Mouse (Mus musculus) embryo, embryonic 11 days (tissue): ENCODE measurements at regions not wholly inside any gene's neighbourhood (a gene's known extent, or its start where the extent isn't known, plus 50 kb on each side); places are given as distances from the start of the nearest gene placed in this dataset.

Experiments used
- DNase-seq: peaks from one replicate; pipeline ENCODE4 v3.0.0-alpha.2; 2015

DNA sequence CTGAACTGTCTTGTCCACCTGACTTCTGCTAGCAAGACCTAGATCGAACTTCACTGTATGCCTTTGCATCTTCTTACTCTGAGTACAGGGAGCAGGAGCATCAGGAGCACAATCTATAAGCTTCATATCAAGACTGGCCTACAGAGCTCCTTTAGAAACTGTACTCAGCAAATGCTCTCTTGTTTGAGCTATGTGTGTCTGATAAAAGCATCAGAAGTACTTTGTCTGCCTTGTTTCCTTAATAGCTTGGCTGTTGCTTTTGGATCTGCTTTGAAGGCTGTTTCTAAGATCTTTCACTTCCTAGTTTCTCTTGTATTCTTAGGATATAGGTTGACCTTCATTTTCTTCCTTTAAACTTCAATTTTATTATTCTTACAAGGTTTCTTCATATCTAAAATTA lies 175.3 kb upstream of the Cypt12 start:
- no peak for DNase-seq

DNA sequence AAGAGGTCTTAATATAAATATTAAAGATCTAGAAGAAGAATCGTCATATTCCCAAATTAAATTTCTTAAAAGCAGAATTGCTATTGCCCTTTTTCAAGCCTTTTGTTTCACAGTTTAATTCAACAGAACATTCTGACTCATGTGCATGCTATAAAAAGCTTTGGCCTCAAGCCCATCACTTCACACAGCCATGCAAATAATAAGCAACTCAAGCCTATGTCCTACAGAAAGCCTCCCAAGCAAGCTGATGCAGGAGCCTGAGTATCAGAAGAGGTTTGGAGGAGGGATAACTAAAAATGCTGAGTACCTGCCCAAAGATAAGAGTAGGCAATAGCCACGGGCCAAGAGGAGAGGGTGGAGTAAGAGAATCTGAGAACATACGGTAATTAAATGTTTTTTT lies 169.1 kb upstream of the Cypt12 start:
- no peak for DNase-seq

DNA sequence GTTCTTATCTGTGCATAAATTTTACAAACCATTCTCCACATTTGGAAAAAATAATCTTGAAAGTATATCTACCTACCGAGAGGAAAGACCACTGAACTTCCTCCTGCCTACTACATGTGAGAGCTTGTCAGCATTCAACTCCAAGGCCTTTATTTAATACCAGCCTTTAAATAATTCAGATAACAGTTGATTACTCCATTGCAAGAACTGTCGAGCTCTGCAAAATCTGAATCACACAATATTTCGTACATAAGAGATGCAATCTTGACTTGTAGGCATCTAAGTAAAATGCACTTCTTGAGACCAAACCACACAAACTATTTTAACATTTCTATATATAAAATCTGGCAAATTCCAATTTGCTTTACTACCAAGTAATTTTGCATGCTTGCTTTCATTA lies 164.1 kb upstream of the Cypt12 start:
- no peak for DNase-seq

DNA sequence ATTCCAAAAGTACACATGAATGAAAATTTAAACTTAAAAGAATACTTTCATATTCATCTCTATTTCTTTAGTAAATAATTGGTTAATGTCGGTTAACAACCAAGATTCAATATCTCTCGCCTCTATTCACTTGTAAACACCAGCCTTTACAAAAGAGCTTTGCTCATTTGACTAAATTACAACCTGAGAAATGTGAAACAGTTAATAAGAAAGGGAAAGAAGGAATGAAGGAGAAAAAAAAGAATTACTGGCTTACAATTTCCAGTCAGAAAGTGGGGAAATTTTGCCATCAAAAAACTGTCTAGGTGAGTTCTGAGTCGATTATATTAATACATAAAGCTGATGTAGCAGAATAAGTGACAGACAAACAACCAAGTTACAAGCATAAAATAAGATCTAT lies 163.6 kb upstream of the Cypt12 start:
- no peak for DNase-seq

DNA sequence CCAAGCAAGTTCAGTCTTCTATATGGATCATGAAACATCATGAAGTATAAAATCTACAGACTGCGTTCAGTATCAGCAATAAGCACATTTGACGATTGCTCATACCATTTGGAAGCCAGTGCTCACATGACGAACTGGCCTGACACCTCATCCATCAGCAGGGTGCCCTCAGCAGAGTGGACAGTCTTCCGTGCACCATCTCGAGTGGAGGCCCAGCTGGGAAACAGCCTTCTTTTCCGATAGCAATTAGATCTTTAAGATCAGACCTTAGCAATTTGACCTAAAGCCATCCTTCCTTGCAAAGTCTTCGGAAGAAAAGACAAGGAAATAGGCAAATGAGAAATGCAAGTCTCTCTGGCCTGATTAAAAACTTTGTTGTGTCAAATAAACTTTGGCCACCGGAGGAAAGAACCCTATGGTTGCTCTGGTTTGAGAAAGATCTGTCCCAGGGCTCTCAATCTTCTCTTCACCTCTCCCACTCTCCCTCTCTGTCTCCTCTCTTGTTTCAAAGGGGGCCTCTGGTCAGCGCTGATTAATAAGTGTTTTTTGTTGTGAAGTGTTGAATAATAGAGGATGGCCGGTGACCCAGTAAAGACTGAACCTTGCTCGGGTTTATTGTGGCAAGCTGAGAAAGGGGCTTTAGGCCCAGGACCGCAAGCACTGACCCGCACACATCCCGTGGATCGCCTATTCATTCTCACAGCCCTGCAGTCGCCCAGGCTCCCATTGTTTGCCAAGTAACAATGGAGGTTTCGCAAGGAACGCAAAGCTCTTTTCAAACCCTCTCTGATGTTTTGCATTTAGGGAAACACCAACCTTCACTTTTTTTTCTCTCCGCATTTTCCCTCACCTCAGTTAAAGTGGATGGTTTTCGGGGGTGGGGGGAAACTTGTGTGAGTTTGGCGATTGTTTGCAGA lies 162.8 kb upstream of the Cypt12 start:
- peak; percentile 79 for DNase-seq

DNA sequence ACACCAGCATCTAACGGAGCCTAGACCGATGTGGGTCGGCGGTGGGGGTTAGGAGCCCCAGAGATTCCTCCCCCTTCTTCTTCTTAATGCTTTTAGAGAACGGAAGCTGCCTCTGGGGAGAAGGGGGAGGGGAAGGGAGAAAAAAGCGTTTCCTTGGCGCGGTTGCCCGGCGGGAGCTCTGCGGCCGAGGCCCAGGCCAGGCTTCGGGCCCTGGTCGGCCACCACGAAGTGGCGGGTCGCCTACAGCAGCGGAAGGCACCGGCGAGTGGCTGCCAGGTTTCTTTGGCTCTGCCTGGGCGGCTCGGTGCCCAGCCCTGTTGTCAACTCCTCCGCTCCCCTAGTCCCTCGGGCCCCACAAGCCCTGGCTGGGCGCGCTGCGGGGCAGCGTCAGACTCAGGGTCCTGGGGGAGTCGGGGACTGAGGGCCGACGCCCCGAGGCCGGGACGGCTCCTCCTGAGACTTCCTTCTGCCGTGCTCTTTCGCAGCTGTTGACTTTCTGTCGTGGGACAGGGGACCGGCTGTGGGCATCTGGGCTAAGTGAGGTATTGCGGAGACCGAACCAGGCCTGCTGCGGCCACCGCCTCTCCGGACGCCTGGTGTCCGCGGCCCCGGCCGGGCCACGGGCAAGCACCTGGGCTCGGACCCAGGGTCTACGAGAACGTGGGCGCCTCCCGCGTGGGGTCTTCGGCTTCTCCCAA lies 162.0 kb upstream of the Cypt12 start:
- DNase-seq = peak; percentile 78

DNA sequence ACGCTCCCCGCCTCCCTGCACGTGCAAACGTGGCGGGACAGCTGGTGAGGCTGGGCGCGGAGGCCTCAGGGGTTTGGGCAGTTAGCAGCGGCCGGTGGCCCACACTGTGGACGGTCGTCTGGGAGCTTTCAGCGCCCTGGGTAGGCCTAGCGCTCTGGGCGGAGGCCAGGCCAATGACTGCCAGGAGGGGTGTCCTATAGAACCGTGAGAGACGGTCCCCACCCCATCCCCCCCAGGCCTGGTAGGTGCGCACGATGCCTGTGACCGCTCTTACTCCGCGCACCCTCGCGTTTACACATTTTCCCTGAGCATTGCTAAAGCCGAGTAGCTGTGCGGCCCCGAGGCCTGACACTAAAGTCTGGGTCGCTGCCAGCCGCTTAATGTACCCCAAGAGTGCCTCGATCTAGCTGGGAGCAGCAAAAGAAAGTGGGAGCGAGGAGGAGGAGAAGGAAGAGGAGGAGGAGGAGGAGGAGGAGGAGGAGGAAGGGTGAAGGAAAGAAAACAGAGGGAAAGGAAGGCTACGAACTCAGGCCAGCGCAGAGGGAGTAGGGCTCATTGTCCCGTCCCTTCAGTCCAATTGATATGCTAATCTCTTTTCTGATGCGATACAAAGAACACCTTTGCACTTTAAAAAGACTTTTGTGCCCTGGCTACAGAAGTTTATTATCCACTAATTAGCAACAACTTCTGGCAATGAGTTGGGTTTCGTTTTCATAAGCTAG lies 161.3 kb upstream of the Cypt12 start:
- DNase-seq = peak; percentile 69

DNA sequence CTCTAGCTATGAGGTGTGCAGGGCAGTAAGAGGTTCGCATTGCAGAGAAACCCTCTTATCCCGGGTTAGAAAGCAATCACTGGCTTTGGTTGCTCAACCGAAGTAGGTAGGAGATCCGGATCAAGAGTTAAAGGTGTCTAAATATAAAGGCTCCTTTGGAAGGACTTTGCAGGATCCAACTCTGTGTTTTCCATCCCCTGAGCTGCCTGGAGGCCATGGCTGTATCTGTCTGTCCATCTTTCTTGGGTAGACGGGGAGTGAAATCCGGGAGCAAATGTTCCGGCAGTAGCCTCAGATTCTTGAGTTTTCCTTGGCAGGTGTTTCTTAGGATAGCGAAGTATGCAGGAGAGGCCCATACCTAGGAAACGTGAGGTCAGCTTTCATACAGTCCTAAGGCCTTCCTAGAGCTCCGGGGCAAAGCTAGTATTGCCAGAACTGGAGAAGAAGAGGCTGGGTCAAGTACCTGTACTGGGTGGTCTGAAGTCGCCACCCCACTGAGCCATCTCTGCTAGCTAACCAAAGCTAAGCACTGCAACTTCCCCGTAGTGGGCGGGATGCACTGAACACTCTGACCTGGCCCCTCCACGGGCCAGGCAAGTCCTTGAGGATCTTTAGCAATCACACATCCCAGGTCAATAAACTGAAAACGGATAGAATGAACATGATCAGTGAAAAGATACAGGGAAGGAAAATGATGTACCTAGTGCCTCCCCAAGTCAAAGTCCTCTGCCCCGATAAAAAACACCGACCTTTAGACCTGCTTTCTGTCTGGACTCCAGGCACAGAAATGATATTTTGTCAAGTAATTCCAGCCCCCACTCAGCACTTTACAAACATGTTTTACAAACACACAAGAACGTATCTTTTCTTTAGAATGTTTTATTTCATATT lies 160.5 kb upstream of the Cypt12 start:
- peak; percentile 28 for DNase-seq

DNA sequence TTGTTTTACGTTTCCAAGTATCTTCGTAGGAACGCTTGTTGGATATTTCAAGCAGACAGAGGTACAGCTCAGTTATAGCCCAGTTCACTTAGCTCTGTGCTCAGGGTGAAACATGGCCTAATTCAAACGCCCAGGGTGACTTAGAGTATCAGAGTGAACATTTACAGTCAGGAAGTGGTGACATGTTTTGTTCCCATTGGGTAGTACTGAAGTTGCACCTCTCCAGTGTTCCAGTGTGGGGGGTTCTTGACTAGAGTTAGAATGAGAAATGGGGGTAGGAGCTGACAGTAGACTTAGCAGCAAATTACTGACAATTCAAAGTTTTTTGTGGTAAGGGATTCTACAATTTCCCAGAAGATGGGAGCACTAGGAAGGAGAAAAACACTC lies 159.9 kb upstream of the Cypt12 start:
- DNase-seq = no peak

DNA sequence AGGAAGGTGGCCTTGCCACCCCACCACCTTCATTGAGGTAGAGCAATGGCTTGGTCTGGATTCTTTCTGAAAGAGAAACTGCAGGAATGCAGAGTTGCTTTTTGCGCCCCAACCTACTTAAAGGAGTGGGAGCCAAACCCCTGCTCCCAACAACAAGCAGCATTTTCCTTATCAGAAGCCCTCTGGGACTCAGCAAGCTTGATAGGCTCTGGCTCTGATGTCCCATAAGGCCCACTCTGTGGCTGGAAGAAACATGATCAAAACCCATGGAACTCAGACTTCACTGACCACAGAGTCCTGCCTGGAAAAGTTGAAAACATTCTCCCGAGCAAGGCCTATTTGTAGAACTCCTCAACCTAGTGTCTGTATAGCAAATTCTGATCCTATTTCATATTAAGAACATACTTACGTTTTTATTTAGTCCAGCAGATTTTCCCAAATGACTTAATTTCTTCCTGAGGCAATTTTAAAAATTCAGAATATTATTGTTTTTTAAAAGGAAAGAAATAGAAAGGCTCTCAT lies 159.4 kb upstream of the Cypt12 start:
- peak; percentile 34 for DNase-seq

DNA sequence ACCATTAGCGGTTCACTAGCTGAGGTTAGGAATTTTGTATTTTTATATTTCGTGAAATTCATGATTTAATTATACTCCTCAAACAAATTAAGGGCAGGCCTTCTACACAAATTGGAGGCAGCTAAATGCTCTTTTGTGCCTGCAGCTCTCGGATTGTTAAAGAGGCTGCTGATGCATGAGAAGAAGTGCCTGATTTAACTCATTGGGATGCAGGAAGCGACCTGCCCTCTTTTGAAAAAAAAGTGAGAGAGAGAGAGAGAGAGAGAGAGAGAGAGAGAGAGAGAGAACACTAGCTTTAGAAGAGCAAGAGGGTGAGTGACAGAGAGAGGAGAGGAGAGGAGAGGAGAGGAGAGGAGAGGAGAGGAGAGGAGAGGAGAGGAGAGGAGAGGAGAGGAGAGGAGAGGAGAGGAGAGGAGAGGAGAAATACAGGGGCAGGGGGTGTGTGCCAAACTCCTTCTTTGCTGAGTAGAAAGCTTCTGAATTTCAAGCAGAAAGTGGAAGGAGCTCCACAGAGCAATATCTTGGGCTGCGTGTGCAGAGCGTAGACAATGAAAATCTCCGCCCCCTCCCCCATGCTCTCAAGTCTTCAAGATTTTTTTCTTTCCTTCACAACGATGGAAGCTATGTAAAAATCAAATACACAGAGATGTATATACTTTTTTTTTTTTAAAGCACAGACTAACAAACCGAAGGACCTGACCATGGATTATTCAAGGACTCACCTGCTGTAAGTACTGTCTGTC lies 158.6 kb upstream of the Cypt12 start:
- peak; percentile 66 for DNase-seq

DNA sequence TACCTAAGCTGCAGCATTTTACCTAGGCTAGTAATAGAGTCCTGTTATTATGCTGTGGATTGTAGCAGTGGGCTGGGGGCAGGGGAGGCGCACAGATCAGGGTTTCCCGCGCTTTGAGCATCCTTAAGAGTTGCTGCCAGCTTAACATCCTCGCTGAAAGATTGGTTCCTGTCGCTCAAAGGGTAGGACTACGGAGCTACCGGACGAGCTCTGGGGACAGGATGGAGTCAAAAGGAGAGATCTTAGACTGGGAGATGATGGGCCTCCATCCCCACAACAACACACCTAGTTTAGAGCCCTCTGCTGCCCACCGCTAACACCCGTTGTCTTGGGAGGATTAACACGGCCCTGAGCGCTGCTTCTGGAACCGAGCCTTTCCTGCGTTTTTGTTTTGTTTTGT lies 157.9 kb upstream of the Cypt12 start:
- DNase-seq = peak; percentile 47

DNA sequence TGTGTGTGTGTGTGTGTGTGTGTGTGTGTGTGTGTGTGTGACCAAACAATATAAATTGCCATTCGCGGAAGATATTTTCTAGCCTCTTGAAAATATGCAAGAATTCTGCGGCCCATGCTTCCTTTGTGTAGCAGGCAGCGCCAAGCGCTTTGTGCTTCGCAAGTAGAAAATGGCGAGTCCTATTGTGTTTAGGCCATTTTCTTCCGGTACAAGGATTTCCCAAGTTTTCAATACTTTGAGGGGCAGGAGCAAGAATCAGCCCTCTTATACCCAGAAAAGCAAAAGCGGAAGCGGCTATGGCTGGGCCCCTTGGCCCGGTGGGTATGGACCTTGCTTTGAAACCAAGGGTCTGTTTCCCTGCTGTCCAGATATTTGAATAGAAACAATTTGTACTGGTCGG lies 157.4 kb upstream of the Cypt12 start:
- peak; percentile 57 for DNase-seq

DNA sequence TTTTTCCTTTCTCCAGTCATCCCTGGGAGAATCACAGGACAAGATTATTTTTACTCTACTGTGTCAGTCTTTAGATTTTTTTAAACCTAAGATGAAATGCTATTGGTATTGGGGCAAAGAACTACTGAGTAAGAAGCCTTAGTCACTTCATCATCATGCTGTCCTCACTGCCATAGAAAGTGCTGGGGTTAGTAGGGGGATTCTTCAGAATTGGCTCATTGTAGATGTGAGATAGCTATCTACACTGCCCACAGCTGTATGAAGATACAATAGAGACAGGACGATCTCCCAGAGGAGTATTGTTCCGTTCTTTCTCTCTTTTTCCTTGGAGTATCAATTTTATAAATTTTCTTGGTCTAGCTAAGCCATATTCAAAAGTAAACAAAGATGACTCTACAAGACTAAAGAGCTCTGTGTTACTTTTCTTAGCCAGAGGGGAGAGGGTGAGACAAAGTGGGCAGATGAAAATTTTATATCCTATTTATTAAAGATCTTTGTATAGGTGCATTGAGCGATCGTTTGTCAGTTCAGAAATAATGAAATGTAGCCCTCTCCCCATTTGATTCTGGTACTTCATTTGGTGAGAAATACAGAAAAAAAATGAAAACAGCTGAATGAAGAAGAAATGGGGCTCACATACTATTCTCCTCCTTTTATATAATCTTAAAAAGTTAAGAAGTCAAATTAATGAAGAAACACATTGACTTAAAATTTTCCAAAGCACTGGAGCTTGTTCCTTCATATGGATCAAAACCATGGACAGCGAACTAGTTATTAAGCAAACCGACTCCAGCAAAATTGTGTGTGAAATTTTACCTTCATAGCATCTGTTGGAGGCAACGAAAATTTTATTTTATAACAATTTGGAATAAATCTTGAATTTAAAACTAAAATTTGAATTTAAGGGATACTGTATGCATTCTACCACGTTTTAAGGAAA lies 156.6 kb upstream of the Cypt12 start:
- peak; percentile 52 for DNase-seq

DNA sequence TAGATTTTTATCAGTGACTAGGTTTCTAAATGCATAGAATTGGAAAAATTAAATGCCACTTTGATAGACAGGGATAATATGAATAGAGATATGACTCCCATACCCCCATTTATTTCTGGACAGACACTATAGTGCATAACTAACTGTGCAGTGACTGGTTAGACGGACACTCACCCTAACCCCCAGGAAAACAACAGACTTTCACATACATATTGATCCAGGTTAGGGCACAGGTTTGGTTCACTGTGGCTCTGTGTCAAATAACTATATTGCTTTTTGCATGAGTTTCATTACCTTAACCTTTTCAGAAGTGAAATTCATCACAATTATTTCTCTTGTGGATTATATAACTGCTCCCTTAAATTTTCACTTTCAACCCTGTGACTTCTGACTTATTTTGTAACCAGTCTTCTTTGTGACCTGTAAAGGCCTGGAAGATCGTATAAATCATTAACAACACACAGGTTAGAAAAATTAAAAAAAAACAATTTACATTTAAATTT lies 155.6 kb upstream of the Cypt12 start:
- no peak for DNase-seq

DNA sequence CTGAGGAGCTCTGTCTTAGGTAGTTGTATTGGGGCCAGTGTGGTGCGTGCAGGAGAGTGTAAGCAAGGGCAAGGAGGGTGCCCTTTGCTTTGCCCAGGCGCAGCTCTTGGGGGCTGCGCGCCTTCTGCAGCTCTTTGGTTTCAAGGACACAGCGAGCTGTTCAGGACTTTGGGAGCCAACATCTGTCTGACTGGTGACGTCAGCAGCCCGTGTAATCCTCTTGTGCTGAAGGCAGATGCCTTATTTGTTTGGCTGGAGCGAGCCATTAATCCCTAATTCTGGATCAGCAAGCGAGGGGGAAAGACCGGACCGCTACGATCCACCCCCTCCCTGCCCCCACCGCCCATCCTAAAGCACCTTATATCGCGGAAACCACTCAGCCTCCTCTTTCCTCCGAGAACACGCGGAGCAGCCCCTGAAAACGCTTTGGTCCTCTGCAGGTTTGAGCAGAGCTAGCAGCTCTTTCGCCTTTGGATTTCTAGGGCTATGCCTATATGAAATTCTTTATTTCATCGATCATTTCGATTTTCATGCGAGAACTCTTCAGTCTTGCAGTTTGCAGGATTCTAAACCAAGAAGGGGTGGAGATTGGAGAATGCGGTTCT lies 154.5 kb upstream of the Cypt12 start:
- DNase-seq = peak; percentile 85

DNA sequence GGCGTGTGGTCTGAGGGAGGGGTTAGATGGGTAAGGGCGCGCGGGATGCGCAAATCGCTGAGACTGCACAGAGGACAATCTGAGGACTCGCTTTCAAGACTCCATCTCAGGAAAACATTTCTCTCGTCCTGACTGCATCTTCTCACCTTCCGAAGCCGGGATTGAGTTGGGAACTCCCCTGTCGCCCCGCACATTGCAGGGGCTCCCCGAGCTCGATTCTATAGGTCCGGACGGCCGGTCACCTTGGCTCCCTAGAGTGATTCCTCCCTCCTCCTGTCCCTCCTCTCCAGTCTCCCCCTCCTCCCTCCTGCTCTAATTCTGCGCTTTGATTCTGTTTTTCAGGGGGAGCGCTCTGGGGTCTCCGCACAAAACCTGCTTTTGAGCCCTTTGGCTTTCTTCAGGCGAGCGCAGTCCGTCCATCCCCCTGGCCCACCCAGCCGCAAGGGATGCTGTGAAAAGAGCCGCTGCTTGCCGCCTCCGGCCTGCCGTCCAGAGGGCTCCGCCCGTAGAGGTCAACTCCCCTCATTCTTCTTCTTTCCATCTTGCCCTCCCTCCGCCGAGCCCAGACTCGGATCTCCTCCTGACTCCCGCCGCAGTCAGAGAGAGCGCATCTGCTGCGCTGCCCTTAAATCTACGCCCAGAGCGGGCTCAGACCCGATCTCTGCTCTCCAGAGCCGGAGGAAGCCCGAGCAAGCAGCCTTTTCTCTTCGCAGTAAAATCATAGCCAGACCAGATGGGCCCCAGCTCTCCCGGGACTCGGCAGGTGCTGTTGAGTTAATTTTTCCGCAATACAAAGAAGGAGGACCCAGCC lies 153.8 kb upstream of the Cypt12 start:
- peak; percentile 60 for DNase-seq
